Mouse (Mus musculus): ENCODE results near the gene Lamtor4. TPM values are rescaled to one million over a fixed set of nuclear protein-coding genes. Genes with fewer than 3 reads are reported as not detected.

Lamtor4 gene
- polyA plus RNA-seq, 1 experiment from 2014 or later = 69.6 TPM

Other genes with a start within 250 kb of the Lamtor4 start
- gene Smok3a, start 234.2 kb upstream of the Lamtor4 start, polyA plus RNA-seq (2015; fragmentation: Nextera tagmentation; extraction: Ambion mirVana) = not detected in 2 replicates
- gene Smok3b, start 234.1 kb upstream of the Lamtor4 start, polyA plus RNA-seq (2015; fragmentation: Nextera tagmentation; extraction: Ambion mirVana) = not detected in 2 replicates
- not detected in 2 replicates for gene Smok3c, start 202.3 kb upstream of the Lamtor4 start, polyA plus RNA-seq (2015; fragmentation: Nextera tagmentation; extraction: Ambion mirVana)
- gene Zkscan1, start 170.4 kb upstream of the Lamtor4 start, polyA plus RNA-seq (2015; fragmentation: Nextera tagmentation; extraction: Ambion mirVana) = 15.6 and 17.0 TPM in 2 replicates
- gene Zscan21, start 138.6 kb upstream of the Lamtor4 start, polyA plus RNA-seq (2015; fragmentation: Nextera tagmentation; extraction: Ambion mirVana) = 52.8 and 56.5 TPM in 2 replicates
- 15.9 and 18.5 TPM in 2 replicates for gene Zfp113, start 99.7 kb upstream of the Lamtor4 start, polyA plus RNA-seq (2015; fragmentation: Nextera tagmentation; extraction: Ambion mirVana)
- 299 and 325 TPM in 2 replicates for gene Cops6, start 94.4 kb upstream of the Lamtor4 start, polyA plus RNA-seq (2015; fragmentation: Nextera tagmentation; extraction: Ambion mirVana)
- 22.8 and 24.3 TPM in 2 replicates for gene Ap4m1, start 83.5 kb upstream of the Lamtor4 start, polyA plus RNA-seq (2015; fragmentation: Nextera tagmentation; extraction: Ambion mirVana)
- gene Mcm7, start 83.1 kb upstream of the Lamtor4 start, polyA plus RNA-seq (2015; fragmentation: Nextera tagmentation; extraction: Ambion mirVana) = 139 and 143 TPM in 2 replicates
- 73.8 and 74.8 TPM in 2 replicates for gene Taf6, start 68.0 kb upstream of the Lamtor4 start, polyA plus RNA-seq (2015; fragmentation: Nextera tagmentation; extraction: Ambion mirVana)
- 69.4 and 69.7 TPM in 2 replicates for gene Cnpy4, start 68.0 kb upstream of the Lamtor4 start, polyA plus RNA-seq (2015; fragmentation: Nextera tagmentation; extraction: Ambion mirVana)
- 8.4 and 9.2 TPM in 2 replicates for gene Mblac1, start 61.2 kb upstream of the Lamtor4 start, polyA plus RNA-seq (2015; fragmentation: Nextera tagmentation; extraction: Ambion mirVana)
- gene Nxpe5, start 29.6 kb upstream of the Lamtor4 start, polyA plus RNA-seq (2015; fragmentation: Nextera tagmentation; extraction: Ambion mirVana) = 0.11 TPM in 1 of 2 replicates, not detected in the other
- gene BC037034, start 8.6 kb downstream of the Lamtor4 start, polyA plus RNA-seq (2015; fragmentation: Nextera tagmentation; extraction: Ambion mirVana) = 4.4 and 5.1 TPM in 2 replicates
- 5.1 and 5.3 TPM in 2 replicates for gene Gal3st4, start 17.4 kb downstream of the Lamtor4 start, polyA plus RNA-seq (2015; fragmentation: Nextera tagmentation; extraction: Ambion mirVana)
- gene Gm43720, start 24.5 kb downstream of the Lamtor4 start, polyA plus RNA-seq (2015; fragmentation: Nextera tagmentation; extraction: Ambion mirVana) = 0.17 and 0.30 TPM in 2 replicates
- 14.2 and 24.8 TPM in 2 replicates for gene Gpc2, start 24.5 kb downstream of the Lamtor4 start, polyA plus RNA-seq (2015; fragmentation: Nextera tagmentation; extraction: Ambion mirVana)
- gene Stag3, start 24.8 kb downstream of the Lamtor4 start, polyA plus RNA-seq (2015; fragmentation: Nextera tagmentation; extraction: Ambion mirVana) = 4.8 and 5.5 TPM in 2 replicates
- gene Pvrig, start 86.5 kb downstream of the Lamtor4 start, polyA plus RNA-seq (2015; fragmentation: Nextera tagmentation; extraction: Ambion mirVana) = 0.21 and 0.36 TPM in 2 replicates
- gene Zfp157, start 186.0 kb downstream of the Lamtor4 start, polyA plus RNA-seq (2015; fragmentation: Nextera tagmentation; extraction: Ambion mirVana) = 30.9 and 33.7 TPM in 2 replicates